Mouse (Mus musculus) layer of hippocampus, adult 2 months (tissue): ENCODE measurements around the gene Stox2. TPM values are rescaled to one million over a fixed set of nuclear protein-coding genes. Genes with fewer than 3 reads are reported as not detected.

Experiments
- DNase-seq, 2 experiments: peaks; one replicate each; pipeline ENCODE4 v3.0.0; 2022; ENCODE audit warnings: low spot score in 2 of 2
- H3K27ac ChIP-seq: fragments of 200-600 bp; 2 replicates; pipeline ENCODE4 v1.8.1; 2022
- H3K4me3 ChIP-seq: fragments of 200-600 bp; 2 replicates; pipeline ENCODE4 v1.8.1; 2022; ENCODE audit warnings: mild to moderate bottlenecking
- CTCF ChIP-seq: fragments of 200-600 bp; conservative IDR thresholded peaks from 2 replicates; pipeline ENCODE4 v1.8.1; 2022; ENCODE audit warnings: antibody characterized with exemption, mild to moderate bottlenecking, moderate library complexity
- total RNA-seq, 2 experiments: library from RNA; stranded (reverse); gene quantifications; 2 replicates each; pipeline ENCODE4 v1.2.3; 2021

Gene Stox2
- total RNA-seq, 2 experiments from 2014 or later = 85.3 to 86.3 TPM

- H3K27ac ChIP-seq = no peak overlapping the region
- DNase-seq = no peak
- TF ChIP-seq CTCF = no peak
- H3K4me3 ChIP-seq = no peak overlapping the region
Observed at GRCm38 (mm10) chr8:47145258-47145657, 300.9 kb downstream of the Stox2 start.

GRCm38 (mm10) chr8:47136047-47136446 lies 310.1 kb downstream of the Stox2 start:
- no peak overlapping the region for H3K27ac ChIP-seq
- no peak for DNase-seq
- no peak overlapping the region for H3K4me3 ChIP-seq
- no peak for TF ChIP-seq CTCF

DNA sequence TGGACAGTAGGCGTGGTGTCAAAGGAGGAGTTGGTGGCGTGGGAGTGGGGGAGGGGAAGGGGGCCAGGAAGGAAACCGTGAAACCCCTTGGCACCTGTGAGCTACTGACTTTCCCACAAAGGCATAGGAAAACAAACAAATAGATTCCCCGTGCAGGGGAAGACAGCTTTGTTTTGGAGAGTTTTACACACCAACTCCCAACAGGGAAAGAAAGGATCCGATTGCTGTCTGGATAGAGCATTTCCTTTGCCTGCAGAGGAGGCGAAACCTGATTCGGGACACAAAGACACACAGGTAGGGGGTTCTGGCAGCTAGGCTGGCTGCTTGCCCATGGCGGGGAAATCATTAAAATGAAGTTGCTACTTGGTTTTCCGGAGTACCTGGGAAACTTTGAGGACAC lies 310.6 kb downstream of the Stox2 start:
- no peak for DNase-seq

DNA sequence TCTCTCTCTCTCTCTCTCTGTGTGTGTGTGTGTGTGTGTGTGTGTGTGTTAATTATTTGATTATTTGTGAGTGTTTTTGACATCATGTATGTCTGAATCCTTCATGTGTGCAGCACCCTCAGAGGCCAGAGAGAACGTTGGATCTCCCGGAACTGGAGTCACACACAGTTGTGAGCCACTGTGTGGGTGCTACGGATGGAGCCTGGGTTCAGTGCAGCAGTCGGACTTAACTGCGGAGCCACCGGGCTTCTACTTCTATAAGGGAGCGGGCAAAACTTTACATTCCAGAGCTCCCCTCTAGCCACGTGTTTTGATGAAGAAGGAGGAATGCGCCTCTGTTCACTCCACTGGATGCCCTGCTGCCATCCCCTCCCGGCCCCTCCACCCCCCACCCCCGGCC lies 311.4 kb downstream of the Stox2 start:
- Histone ChIP-seq H3K4me3 (no peak overlapping the region), H3K27ac (no peak overlapping the region)
- TF ChIP-seq CTCF = no peak
- no peak for DNase-seq

More for the DNA sequence above, 310.6 kb downstream of the Stox2 start:
- Histone ChIP-seq H3K27ac (no peak overlapping the region), H3K4me3 (0 out of 2 replicates have a peak overlapping the region, but pooled peaks have one; percentile 2)
- TF ChIP-seq CTCF = no peak

DNA sequence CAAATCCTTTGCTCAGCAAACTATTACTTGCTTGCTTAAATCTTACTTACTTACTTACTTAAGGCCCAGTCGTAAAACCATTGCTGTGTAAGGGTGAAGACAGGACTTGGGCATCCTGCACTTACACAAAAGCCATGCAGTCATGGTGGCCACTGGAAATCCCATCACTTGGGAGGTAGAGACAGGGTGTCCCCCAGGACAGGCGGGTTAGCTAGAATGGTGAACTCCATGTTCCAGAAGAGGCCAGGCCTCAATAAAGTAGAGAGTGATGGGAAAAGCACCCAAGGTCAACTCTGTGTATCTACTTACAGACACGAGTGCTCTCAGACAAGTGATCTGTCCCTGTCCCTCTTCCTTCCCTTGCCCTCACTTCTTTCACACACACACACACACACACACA lies 312.8 kb downstream of the Stox2 start:
- Histone ChIP-seq H3K27ac (no peak overlapping the region), H3K4me3 (no peak overlapping the region)
- DNase-seq = no peak
- TF ChIP-seq CTCF = no peak

Other genes with a start within 250 kb of the Stox2 start
- gene Trappc11, start 87.1 kb upstream of the Stox2 start, total RNA-seq = 10 to 100 TPM; 55.9 to 58.7 TPM
- gene Rwdd4a, start 87.3 kb upstream of the Stox2 start, total RNA-seq = 10 to 100 TPM; 27.6 to 29.3 TPM
- gene Ing2, start 229.2 kb upstream of the Stox2 start, total RNA-seq = 10 to 100 TPM; 36.1 to 36.8 TPM